Mouse (Mus musculus) C2C12 (cell line): Measurements from ENCODE around the gene E2f6.

ENCODE experiments used
- CEBPB ChIP-seq: IDR thresholded peaks from one replicate; pipeline ENCODE4 v1.6.1; 2011; ENCODE audit warnings: low read depth, mild to moderate bottlenecking, control low read depth, moderate library complexity
- CTCF ChIP-seq: IDR thresholded peaks from one replicate; pipeline ENCODE4 v1.5.1; 2011; ENCODE audit not compliant: control insufficient read depth, insufficient read depth, insufficient read length
- FOSL1 ChIP-seq: IDR thresholded peaks from one replicate; pipeline ENCODE4 v1.8.0; 2011; ENCODE audit warnings: mild to moderate bottlenecking, low read length; ENCODE audit not compliant: poor library complexity, insufficient read depth, severe bottlenecking
- MAX ChIP-seq: IDR thresholded peaks from one replicate; pipeline ENCODE4 v1.6.1; 2011; ENCODE audit warnings: mild to moderate bottlenecking, control low read depth
- MYOD1 ChIP-seq: IDR thresholded peaks from one replicate; pipeline ENCODE4 v1.6.1; 2011; ENCODE audit warnings: low read depth; ENCODE audit not compliant: control insufficient read depth, insufficient read length
- USF1 ChIP-seq: IDR thresholded peaks from one replicate; pipeline ENCODE4 v1.6.1; 2011; ENCODE audit warnings: low read depth, mild to moderate bottlenecking, control low read depth, moderate library complexity

DNA sequence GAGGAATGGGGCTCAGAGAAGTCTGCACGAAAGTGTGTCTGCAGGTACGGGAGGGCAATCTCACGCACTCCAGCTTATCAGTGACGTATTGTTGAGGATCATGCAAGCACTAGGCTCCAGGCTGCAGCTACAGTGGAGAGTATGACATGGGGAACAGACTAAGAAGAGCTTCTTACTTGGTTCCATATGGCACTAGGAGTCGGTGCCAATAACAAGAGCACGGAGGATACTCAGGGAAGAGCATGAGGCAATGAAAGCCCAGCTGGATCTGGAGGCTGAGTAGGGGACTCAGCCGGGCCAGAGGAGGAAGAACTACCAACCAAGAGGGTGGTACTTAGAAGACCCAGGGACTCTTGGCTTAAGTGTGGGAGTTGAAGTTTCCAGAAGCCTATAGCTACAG, 62.8 kb downstream of the E2f6 start:
- TF ChIP-seq CEBPB (no peak), CTCF (no peak), MAX (no peak), MYOD1 (no peak), FOSL1 (no peak), USF1 (no peak)
